Mouse (Mus musculus): ENCODE data around the gene Rdh11. TPM values are rescaled to one million over a fixed set of nuclear protein-coding genes. Genes with fewer than 3 reads are reported as not detected.
"Not testable (repeated sequence)": the region's sequence is repeated elsewhere in the genome, so short reads cannot be mapped to it uniquely, and the experiment has no call there.

Rdh11 gene
- polyA plus RNA-seq, 1 experiment = 10.0 TPM

GRCm38 (mm10) chr12:79190931-79191673, 991 bp downstream of the Rdh11 start:
- TF ChIP-seq POLR2A (IDR thresholded peaks at IDR 0.05; ENCODE audit: borderline replicate concordance, extremely low read depth, low read depth, low read length) (no peak), CTCF (IDR thresholded peaks at IDR 0.05; ENCODE audit: insufficient read depth, low read length) (no peak)
- peak overlapping the region; percentile 65 for H3K4me3 ChIP-seq (replicated peaks; ENCODE audit: extremely low read depth, low read depth, low read length)
- peak; percentile 51 for DNase-seq
- peaks cover 6% of the 10 kb centered on the region; the same call in 1 of the 2 replicates for H3K4me1 ChIP-seq (ENCODE audit: control insufficient read depth, insufficient read depth, low read length)
- 1% methylated on average over 18 of the region's 18 CpGs for WGBS

GRCm38 (mm10) chr12:79185160-79185559, 6.9 kb downstream of the Rdh11 start:
- 85% methylated on average over 5 of the region's 6 CpGs for WGBS
- DNase-seq; H3K4me1 ChIP-seq (ENCODE audit: control insufficient read depth, insufficient read depth, low read length); H3K4me3 ChIP-seq (replicated peaks; ENCODE audit: extremely low read depth, low read depth, low read length): not testable (repeated sequence)

- 96% methylated on average over 5 of the region's 5 CpGs for WGBS
- Histone ChIP-seq H3K4me3 (replicated peaks; ENCODE audit: extremely low read depth, low read depth, low read length) (no peak overlapping the region), H3K4me1 (ENCODE audit: control insufficient read depth, insufficient read depth, low read length) (peaks cover 7% of the 10 kb centered on the region)
- no peak for DNase-seq
- TF ChIP-seq CTCF (IDR thresholded peaks at IDR 0.05; ENCODE audit: insufficient read depth, low read length) (no peak), POLR2A (IDR thresholded peaks at IDR 0.05; ENCODE audit: borderline replicate concordance, extremely low read depth, low read depth, low read length) (no peak)
These were observed 16.1 kb downstream of the Rdh11 start for GRCm38 (mm10) chr12:79175998-79176397.

GRCm38 (mm10) chr12:79173721-79174120, 18.4 kb downstream of the Rdh11 start:
- Histone ChIP-seq H3K4me1 (ENCODE audit: control insufficient read depth, insufficient read depth, low read length) (peaks cover 7% of the 10 kb centered on the region), H3K4me3 (replicated peaks; ENCODE audit: extremely low read depth, low read depth, low read length) (no peak overlapping the region)
- WGBS = 78% methylated on average over 5 of the region's 5 CpGs
- no peak for DNase-seq
- no peak for TF ChIP-seq CTCF (IDR thresholded peaks at IDR 0.05; ENCODE audit: insufficient read depth, low read length)

- peaks cover 7% of the 10 kb centered on the region for H3K4me1 ChIP-seq (ENCODE audit: control insufficient read depth, insufficient read depth, low read length)
- TF ChIP-seq POLR2A (IDR thresholded peaks at IDR 0.05; ENCODE audit: borderline replicate concordance, extremely low read depth, low read depth, low read length) (peak; percentile 81; the same call in 1 of the 2 replicates), CTCF (IDR thresholded peaks at IDR 0.05; ENCODE audit: insufficient read depth, low read length) (peak; percentile 10; the same call in 1 of the 2 replicates)
- peak; percentile 96 for DNase-seq
- under 1% methylated on average over 72 of the region's 73 CpGs for WGBS
- peak within 1 kb of the TSS; percentile 92 for H3K4me3 ChIP-seq (replicated peaks; ENCODE audit: extremely low read depth, low read depth, low read length)
These were observed 19.8 kb downstream of the Rdh11 start, which contains the start of gene Vti1b for GRCm38 (mm10) chr12:79172019-79172941. TSS of gene Vti1b (minus strand) at chr12:79172667.

- H3K4me3 ChIP-seq (replicated peaks; ENCODE audit: extremely low read depth, low read depth, low read length) = peak overlapping the region; percentile 92
- TF ChIP-seq CTCF (IDR thresholded peaks at IDR 0.05; ENCODE audit: insufficient read depth, low read length) (no peak), POLR2A (IDR thresholded peaks at IDR 0.05; ENCODE audit: borderline replicate concordance, extremely low read depth, low read depth, low read length) (no peak)
- H3K4me1 ChIP-seq (ENCODE audit: control insufficient read depth, insufficient read depth, low read length) = peaks cover 7% of the 10 kb centered on the region
- DNase-seq = no peak
- 21% methylated on average over 12 of the region's 12 CpGs for WGBS
These were observed 20.7 kb downstream of the Rdh11 start for GRCm38 (mm10) chr12:79171269-79171995.

- WGBS = 68% methylated on average over 3 of the region's 3 CpGs
- no peak overlapping the region for H3K4me3 ChIP-seq (replicated peaks; ENCODE audit: extremely low read depth, low read depth, low read length)
- peaks cover 7% of the 10 kb centered on the region for H3K4me1 ChIP-seq (ENCODE audit: control insufficient read depth, insufficient read depth, low read length)
- DNase-seq = no peak
- TF ChIP-seq CTCF (IDR thresholded peaks at IDR 0.05; ENCODE audit: insufficient read depth, low read length) (no peak), POLR2A (IDR thresholded peaks at IDR 0.05; ENCODE audit: borderline replicate concordance, extremely low read depth, low read depth, low read length) (no peak)
These were observed 21.7 kb downstream of the Rdh11 start for GRCm38 (mm10) chr12:79170421-79170820.

GRCm38 (mm10) chr12:79169173-79169572, 22.9 kb downstream of the Rdh11 start:
- TF ChIP-seq CTCF (IDR thresholded peaks at IDR 0.05; ENCODE audit: insufficient read depth, low read length) (no peak), POLR2A (IDR thresholded peaks at IDR 0.05; ENCODE audit: borderline replicate concordance, extremely low read depth, low read depth, low read length) (no peak)
- H3K4me3 ChIP-seq (replicated peaks; ENCODE audit: extremely low read depth, low read depth, low read length) = no peak overlapping the region
- peaks cover 7% of the 10 kb centered on the region for H3K4me1 ChIP-seq (ENCODE audit: control insufficient read depth, insufficient read depth, low read length)
- DNase-seq = no peak

GRCm38 (mm10) chr12:79162876-79163275, 29.2 kb downstream of the Rdh11 start:
- H3K4me3 ChIP-seq (replicated peaks; ENCODE audit: extremely low read depth, low read depth, low read length) = no peak overlapping the region
- 95% methylated on average over 3 of the region's 3 CpGs for WGBS
- TF ChIP-seq POLR2A (IDR thresholded peaks at IDR 0.05; ENCODE audit: borderline replicate concordance, extremely low read depth, low read depth, low read length) (no peak), CTCF (IDR thresholded peaks at IDR 0.05; ENCODE audit: insufficient read depth, low read length) (no peak)
- no peak for DNase-seq
- no peaks in the 10 kb centered on the region for H3K4me1 ChIP-seq (ENCODE audit: control insufficient read depth, insufficient read depth, low read length)
